Mouse (Mus musculus) fat pad, adult 2 months (tissue): ENCODE data around the gene Trnp1.

Experiments used
- DNase-seq: peaks from one replicate; pipeline ENCODE4 v3.0.0-alpha.2; 2011; ENCODE audit warnings: low read depth, low spot score; ENCODE audit errors: extremely low read depth

Gene Trnp1

GRCm38 (mm10) chr4:133494867-133495266, 3.5 kb downstream of the Trnp1 start:
- DNase-seq: no peak

- no peak for DNase-seq
Measured at GRCm38 (mm10) chr4:133494432-133494831, 3.9 kb downstream of the Trnp1 start.

GRCm38 (mm10) chr4:133493895-133494294, 4.5 kb downstream of the Trnp1 start:
- DNase-seq: no peak

- no peak for DNase-seq
Measured at GRCm38 (mm10) chr4:133491800-133492199, 6.5 kb downstream of the Trnp1 start.

GRCm38 (mm10) chr4:133489489-133490245, 8.7 kb downstream of the Trnp1 start:
- no peak for DNase-seq

GRCm38 (mm10) chr4:133488619-133489392, 9.5 kb downstream of the Trnp1 start:
- DNase-seq: no peak

GRCm38 (mm10) chr4:133486673-133487357, 11.5 kb downstream of the Trnp1 start:
- DNase-seq: no peak

- DNase-seq: no peak
Measured at GRCm38 (mm10) chr4:133485691-133486425, 12.5 kb downstream of the Trnp1 start.

GRCm38 (mm10) chr4:133484266-133485025, 13.9 kb downstream of the Trnp1 start:
- no peak for DNase-seq

GRCm38 (mm10) chr4:133482479-133482878, 15.9 kb downstream of the Trnp1 start:
- no peak for DNase-seq

GRCm38 (mm10) chr4:133481488-133481887, 16.9 kb downstream of the Trnp1 start:
- DNase-seq: no peak

GRCm38 (mm10) chr4:133480754-133481153, 17.6 kb downstream of the Trnp1 start:
- no peak for DNase-seq

GRCm38 (mm10) chr4:133480185-133480537, 18.2 kb downstream of the Trnp1 start:
- no peak for DNase-seq

- DNase-seq: peak; percentile 92
Measured at GRCm38 (mm10) chr4:133479458-133480184, 18.7 kb downstream of the Trnp1 start, which contains the start of gene Tent5b. Tent5b (plus strand) TSS chr4:133480132.

GRCm38 (mm10) chr4:133473833-133474232, 24.5 kb downstream of the Trnp1 start:
- no peak for DNase-seq

- no peak for DNase-seq
Measured at GRCm38 (mm10) chr4:133471135-133471821, 27.1 kb downstream of the Trnp1 start.

GRCm38 (mm10) chr4:133469122-133469521, 29.2 kb downstream of the Trnp1 start:
- no peak for DNase-seq

- no peak for DNase-seq
Measured at GRCm38 (mm10) chr4:133468080-133468479, 30.3 kb downstream of the Trnp1 start.

GRCm38 (mm10) chr4:133463184-133463583, 35.2 kb downstream of the Trnp1 start:
- no peak for DNase-seq
